ENCODE assay signal across 8 mouse cellular contexts in the genomic region with DNA sequence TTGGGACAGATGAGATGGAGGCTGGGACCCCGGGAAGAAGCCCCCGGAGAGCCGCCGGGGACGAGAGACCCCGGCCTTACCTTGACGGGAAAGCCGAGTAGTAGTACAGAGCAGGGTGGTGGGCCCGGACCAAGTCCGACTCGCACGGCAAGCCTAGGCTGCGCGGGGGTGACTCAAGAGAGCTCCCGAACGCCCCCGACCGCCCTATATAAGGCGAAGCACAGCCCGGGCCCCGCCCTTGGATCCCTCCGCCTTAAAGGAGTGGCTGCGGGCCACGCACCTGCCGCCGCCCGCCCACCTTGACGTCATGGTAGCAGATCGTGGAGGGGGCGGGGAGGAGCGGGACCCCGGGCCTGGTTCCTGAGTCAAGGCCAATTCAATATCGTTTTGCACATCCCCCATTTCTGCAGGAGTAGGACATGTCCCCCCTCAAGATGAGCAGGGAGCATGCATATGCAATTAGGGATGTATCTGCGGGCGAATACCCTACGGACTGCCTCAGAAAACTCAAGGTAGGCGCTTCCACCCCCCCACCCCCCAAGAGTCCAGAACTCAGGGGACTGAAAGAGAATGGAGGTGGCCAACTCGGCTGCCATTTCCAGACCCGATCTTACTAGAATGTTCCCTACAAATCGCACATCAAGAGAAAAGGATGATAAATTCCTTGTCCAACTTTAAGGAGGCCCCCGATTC. TPM values are rescaled to one million over a fixed set of nuclear protein-coding genes. Genes with fewer than 3 reads are reported as not detected.
DNase-seq lines count a peak whose midpoint lies in the region; ATAC-seq and TF ChIP-seq lines count a peak whose summit lies in the region.

Hsp90ab1 (minus strand) TSS at position 185 of the 693 bp plus-strand sequence.

- peaks cover 40% of the 10 kb centered on the region for H3K36me3 ChIP-seq in ES-Bruce4 (ENCODE audit: control insufficient read depth, insufficient read depth, low read length, poor library complexity, severe bottlenecking)
- H3K36me3 ChIP-seq in forebrain, embryonic 14.5 days (ENCODE audit: control insufficient read depth, insufficient read depth, low read length): peaks cover 35% of the 10 kb centered on the region
- H3K36me3 ChIP-seq in neural tube, embryonic 15.5 days: peaks cover 35% of the 10 kb centered on the region

- H3K27ac ChIP-seq in ES-Bruce4 (ENCODE audit: insufficient read depth, low read length): peak within 1 kb of the TSS; percentile 71
- H3K27ac ChIP-seq in forebrain, embryonic 14.5 days (ENCODE audit: low read depth, low read length): peak within 1 kb of the TSS; percentile 98
- H3K27ac ChIP-seq in neural tube, embryonic 15.5 days (replicated peaks): peak within 1 kb of the TSS; percentile 100

- H3K4me3 ChIP-seq in ES-Bruce4 (ENCODE audit: low read depth, low read length): peak within 1 kb of the TSS; percentile 84
- H3K4me3 ChIP-seq in forebrain, embryonic 14.5 days (ENCODE audit: low read depth, low read length): peak within 1 kb of the TSS; percentile 99
- H3K4me3 ChIP-seq in neural tube, embryonic 15.5 days (replicated peaks): peak within 1 kb of the TSS; percentile 99

- DNase-seq in forebrain, embryonic 14.5 days (ENCODE audit: low spot score): peak; percentile 99
- peak; percentile 99 for DNase-seq in heart, postnatal 14 days
- peak; percentile 99 for DNase-seq in layer of hippocampus, adult 11-12 months (ENCODE audit: low spot score)
- peak; percentile 99 for DNase-seq in lung, adult 18-20 months
- DNase-seq in testis, postnatal 14 days (ENCODE audit: low spot score): peak; percentile 99

- no peaks in the 10 kb centered on the region for H3K4me1 ChIP-seq in ES-Bruce4 (ENCODE audit: control insufficient read depth, insufficient read depth, low read length)
- H3K4me1 ChIP-seq in forebrain, embryonic 14.5 days (ENCODE audit: control insufficient read depth, insufficient read depth, low read length): peaks cover 6% of the 10 kb centered on the region
- H3K4me1 ChIP-seq in neural tube, embryonic 15.5 days: peaks cover 53% of the 10 kb centered on the region

- intact Hi-C loops in heart, postnatal 14 days (cut with DNase I): loop anchor here (5.0 kb wide), 1 partner anchor 589 kb away; the partner anchor contains the start of gene Gtpbp2

- H3K9me3 ChIP-seq in ES-Bruce4 (replicated peaks; ENCODE audit: control insufficient read depth, insufficient read depth, low read length, poor library complexity, severe bottlenecking): no peaks in the 10 kb centered on the region
- H3K9me3 ChIP-seq in forebrain, embryonic 14.5 days (replicated peaks; ENCODE audit: control insufficient read depth, low read length): no peaks in the 10 kb centered on the region
- no peaks in the 10 kb centered on the region for H3K9me3 ChIP-seq in neural tube, embryonic 15.5 days (replicated peaks)

- H3K27me3 ChIP-seq in ES-Bruce4 (ENCODE audit: control insufficient read depth, insufficient read depth, low read length, poor library complexity, severe bottlenecking): no peaks in the 10 kb centered on the region
- no peaks in the 10 kb centered on the region for H3K27me3 ChIP-seq in forebrain, embryonic 14.5 days (replicated peaks; ENCODE audit: control insufficient read depth, insufficient read depth, low read length)
- no peaks in the 10 kb centered on the region for H3K27me3 ChIP-seq in neural tube, embryonic 15.5 days (replicated peaks)

- TF ChIP-seq EP300 in ES-Bruce4 (IDR thresholded peaks at IDR 0.05; ENCODE audit: insufficient read depth, low read depth, low read length): 0 out of 2 replicates have a peak, but pooled peaks have one; percentile 37

- peak; percentile 95 for TF ChIP-seq POLR2A in ES-Bruce4 (IDR thresholded peaks at IDR 0.05; ENCODE audit: insufficient read depth, low read length)

- under 1% methylated on average over 41 of the region's 41 CpGs for WGBS in forebrain, embryonic 14.5 days
- under 1% methylated on average over 41 of the region's 41 CpGs for WGBS in neural tube, embryonic 15.5 days

- ATAC-seq in cerebellum, adult (ENCODE audit: insufficient number of reproducible peaks, low FRiP score, low TSS enrichment): peak; percentile 42; the same call in 1 of the 2 replicates
- ATAC-seq in forebrain, embryonic 14.5 days: peak; percentile 81
- ATAC-seq in neural tube, embryonic 15.5 days (ENCODE audit: low FRiP score): peak; percentile 89

- H3K4me2 ChIP-seq in forebrain, embryonic 14.5 days (ENCODE audit: low read length): peak within 1 kb of the TSS; percentile 95
- peak within 1 kb of the TSS; percentile 76 for H3K4me2 ChIP-seq in neural tube, embryonic 15.5 days

- TF ChIP-seq CTCF in ES-Bruce4 (IDR thresholded peaks at IDR 0.05; ENCODE audit: low read depth, low read length): no peak

- H3K9ac ChIP-seq in ES-Bruce4 (ENCODE audit: low read depth, poor library complexity, severe bottlenecking): peak within 1 kb of the TSS; percentile 99
- peak within 1 kb of the TSS; percentile 99 for H3K9ac ChIP-seq in forebrain, embryonic 14.5 days (ENCODE audit: low read length)
- H3K9ac ChIP-seq in neural tube, embryonic 15.5 days (replicated peaks): peak within 1 kb of the TSS; percentile 100

RNA-seq across cellular contexts. Expression of gene Hsp90ab1, which starts in this region (rescaled TPM):
- 3,626 and 3,708 TPM in 2 replicates for polyA plus RNA-seq in ES-Bruce4 (2011; ENCODE audit: insufficient read depth, insufficient read length, low read depth, missing spikeins)
- 1,462 and 1,472 TPM in 2 replicates for polyA plus RNA-seq in forebrain, embryonic 14.5 days (2014; fragmentation: Nextera tagmentation; extraction: Ambion mirVana)
- 100 to 1,000 TPM; 897 to 986 TPM for total RNA-seq in heart, postnatal 14 days (2021)
- polyA plus RNA-seq in neural tube, embryonic 15.5 days (2015; fragmentation: Nextera tagmentation; extraction: Ambion mirVana): 1,466 and 1,575 TPM in 2 replicates

Comparison
In these comparisons a context has a peak if more than half of its experiments do, and no peak if none do; other contexts are left out.
1. Peak in every context shown above with its lines: DNase-seq, ATAC-seq, H3K4me3 ChIP-seq and H3K27ac ChIP-seq.